Mouse (Mus musculus) myocyte (in vitro differentiated cells): ENCODE results near the gene Rnf220. TPM values are rescaled to one million over a fixed set of nuclear protein-coding genes. Genes with fewer than 3 reads are reported as not detected.

Source experiments
- H3K27me3 ChIP-seq: one replicate; pipeline ENCODE4 v1.6.1; 2011; ENCODE audit not compliant: control insufficient read depth, insufficient read depth, insufficient read length
- H3K36me3 ChIP-seq: one replicate; pipeline ENCODE4 v1.6.1; 2011; ENCODE audit not compliant: control insufficient read depth, insufficient read depth
- H3K4me2 ChIP-seq: one replicate; pipeline ENCODE4 v1.6.1; 2011; ENCODE audit warnings: low read depth, control low read depth
- H3K4me3 ChIP-seq: one replicate; pipeline ENCODE4 v1.5.1; 2011; ENCODE audit warnings: mild to moderate bottlenecking, control low read depth, moderate library complexity
- H3K79me2 ChIP-seq: one replicate; pipeline ENCODE4 v1.6.1; 2011; ENCODE audit not compliant: control insufficient read depth, insufficient read depth
- H3ac ChIP-seq: one replicate; pipeline ENCODE4 v1.6.1; 2011; ENCODE audit not compliant: control insufficient read depth, insufficient read length
- CEBPB ChIP-seq: IDR thresholded peaks from 2 replicates; pipeline ENCODE4 v1.6.1; 2011; ENCODE audit warnings: mild to moderate bottlenecking, moderate library complexity; ENCODE audit not compliant: poor library complexity, insufficient read depth, severe bottlenecking
- E2F4 ChIP-seq: IDR thresholded peaks from one replicate; pipeline ENCODE4 v1.6.1; 2011; ENCODE audit warnings: mild to moderate bottlenecking, control low read depth, moderate library complexity; ENCODE audit not compliant: insufficient read depth
- MAX ChIP-seq: IDR thresholded peaks from one replicate; pipeline ENCODE4 v1.6.1; 2011; ENCODE audit warnings: low read depth, mild to moderate bottlenecking, control low read depth
- MYOD1 ChIP-seq, 3 experiments: IDR thresholded peaks; one replicate each; pipeline ENCODE4 v1.6.1; 2011; ENCODE audit warnings: control low read depth in 2 of 3, low read depth in 2 of 3, mild to moderate bottlenecking in 2 of 3, moderate library complexity in 1 of 3; ENCODE audit not compliant: insufficient read length in 2 of 3, control insufficient read depth in 1 of 3
- MYOG ChIP-seq, 3 experiments: IDR thresholded peaks; one replicate each; pipeline ENCODE4 v1.6.1; 2011; ENCODE audit warnings: control low read depth in 2 of 3, low read depth in 2 of 3, mild to moderate bottlenecking in 2 of 3; ENCODE audit not compliant: insufficient read length in 2 of 3, control insufficient read depth in 1 of 3, insufficient read depth in 1 of 3
- POLR2A ChIP-seq: IDR thresholded peaks from one replicate; pipeline ENCODE4 v1.6.1; 2011; ENCODE audit warnings: low read depth, mild to moderate bottlenecking, control low read depth, moderate library complexity; ENCODE audit not compliant: insufficient read length
- POLR2AphosphoS2 ChIP-seq: IDR thresholded peaks from one replicate; pipeline ENCODE4 v1.6.1; 2011; ENCODE audit warnings: low read depth, control low read depth; ENCODE audit not compliant: insufficient read length
- REST ChIP-seq: IDR thresholded peaks from one replicate; pipeline ENCODE4 v1.6.1; 2011; ENCODE audit warnings: mild to moderate bottlenecking, control low read depth, moderate library complexity; ENCODE audit not compliant: insufficient read depth, insufficient read length
- SRF ChIP-seq: IDR thresholded peaks from one replicate; pipeline ENCODE4 v1.6.1; 2011; ENCODE audit warnings: low read depth; ENCODE audit not compliant: control insufficient read depth, insufficient read length
- TCF12 ChIP-seq: IDR thresholded peaks from one replicate; pipeline ENCODE4 v1.6.1; 2011; ENCODE audit warnings: mild to moderate bottlenecking, control low read depth; ENCODE audit not compliant: poor library complexity, insufficient read depth, severe bottlenecking
- TCF3 ChIP-seq: IDR thresholded peaks from one replicate; pipeline ENCODE4 v1.6.1; 2011; ENCODE audit warnings: low read depth, control low read depth; ENCODE audit not compliant: insufficient read length
- USF1 ChIP-seq: IDR thresholded peaks from one replicate; pipeline ENCODE4 v1.6.1; 2011; ENCODE audit warnings: low read depth, mild to moderate bottlenecking, control low read depth, moderate library complexity
- polyA plus RNA-seq: library from polyadenylated mRNA; unstranded; fragments of >200 nt; fragmentation: generic; extraction: Trizol; gene quantifications from one replicate; pipeline ENCODE4 v1.2.1, GENCODE M21; 2012; ENCODE audit warnings: missing spikeins

The Rnf220 gene
- polyA plus RNA-seq, 1 experiment: 60.4 TPM

DNA sequence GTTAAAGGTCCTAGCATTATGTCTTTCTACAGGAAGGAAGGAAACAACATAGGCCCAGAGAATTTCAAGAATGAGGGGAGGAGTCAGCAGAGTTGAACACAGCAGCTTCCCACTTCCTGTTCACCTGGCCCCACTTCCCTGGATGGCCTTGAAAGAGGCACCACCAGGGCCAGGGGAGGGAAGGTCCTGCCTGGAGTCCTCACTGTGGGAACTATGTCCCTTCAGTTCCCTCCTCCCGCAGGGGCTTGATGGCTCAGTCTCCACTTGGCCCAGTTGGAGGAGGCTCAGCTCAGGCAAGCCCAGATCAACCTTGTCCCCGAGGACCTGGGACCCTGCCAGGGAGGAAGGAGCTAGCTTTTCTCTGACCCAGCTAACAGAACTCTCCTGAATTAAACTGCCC is 140.6 kb downstream of the Rnf220 start:
- Histone ChIP-seq H3K79me2 (no peaks in the 10 kb centered on the region), H3K4me3 (no peak overlapping the region), H3ac (no peak overlapping the region), H3K4me2 (no peak overlapping the region), H3K36me3 (no peaks in the 10 kb centered on the region), H3K27me3 (peaks cover 30% of the 10 kb centered on the region)
- TF ChIP-seq REST: no peak
- TF ChIP-seq USF1: no peak
- no peak for TF ChIP-seq TCF12
- no peak for TF ChIP-seq MYOG (IDR thresholded peaks at IDR 0.05; ENCODE audit: control insufficient read depth in 1 of 3, insufficient read depth in 1 of 3, insufficient read length in 2 of 3, low read depth in 2 of 3)
- TF ChIP-seq MYOD1 (IDR thresholded peaks at IDR 0.05; ENCODE audit: control insufficient read depth in 1 of 3, insufficient read length in 2 of 3, low read depth in 2 of 3): no peak
- TF ChIP-seq TCF3: no peak
- TF ChIP-seq CEBPB: no peak

DNA sequence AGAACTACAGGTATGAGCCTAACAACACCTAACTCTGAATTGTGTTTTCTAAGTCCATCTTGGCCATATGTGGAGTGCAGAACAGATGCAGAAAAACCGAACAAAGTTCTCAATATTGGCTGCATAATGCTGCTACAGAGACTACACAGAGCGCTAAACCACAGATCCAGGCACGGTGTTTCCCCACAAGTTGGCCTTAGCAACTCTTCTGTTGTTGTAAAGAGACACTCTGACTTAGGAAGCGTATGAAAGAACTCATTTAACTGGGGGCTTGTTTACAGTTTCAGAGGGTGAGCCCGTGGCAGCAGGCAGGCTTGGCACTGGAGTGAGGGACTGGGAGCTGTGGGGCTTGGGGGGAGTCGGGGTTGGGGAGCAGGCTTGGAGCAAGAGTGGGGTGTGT is 142.2 kb downstream of the Rnf220 start:
- Histone ChIP-seq H3K79me2 (no peaks in the 10 kb centered on the region), H3K36me3 (no peaks in the 10 kb centered on the region), H3K4me2 (no peak overlapping the region), H3K4me3 (no peak overlapping the region), H3K27me3 (peaks cover 17% of the 10 kb centered on the region), H3ac (no peak overlapping the region)
- no peak for TF ChIP-seq TCF12
- no peak for TF ChIP-seq MYOG (IDR thresholded peaks at IDR 0.05; ENCODE audit: control insufficient read depth in 1 of 3, insufficient read depth in 1 of 3, insufficient read length in 2 of 3, low read depth in 2 of 3)
- no peak for TF ChIP-seq SRF
- TF ChIP-seq MAX: no peak
- no peak for TF ChIP-seq MYOD1 (IDR thresholded peaks at IDR 0.05; ENCODE audit: control insufficient read depth in 1 of 3, insufficient read length in 2 of 3, low read depth in 2 of 3)
- TF ChIP-seq POLR2A: no peak
- TF ChIP-seq REST: no peak
- no peak for TF ChIP-seq E2F4
- TF ChIP-seq CEBPB: no peak
- TF ChIP-seq POLR2AphosphoS2: no peak
- no peak for TF ChIP-seq USF1
- TF ChIP-seq TCF3: no peak

DNA sequence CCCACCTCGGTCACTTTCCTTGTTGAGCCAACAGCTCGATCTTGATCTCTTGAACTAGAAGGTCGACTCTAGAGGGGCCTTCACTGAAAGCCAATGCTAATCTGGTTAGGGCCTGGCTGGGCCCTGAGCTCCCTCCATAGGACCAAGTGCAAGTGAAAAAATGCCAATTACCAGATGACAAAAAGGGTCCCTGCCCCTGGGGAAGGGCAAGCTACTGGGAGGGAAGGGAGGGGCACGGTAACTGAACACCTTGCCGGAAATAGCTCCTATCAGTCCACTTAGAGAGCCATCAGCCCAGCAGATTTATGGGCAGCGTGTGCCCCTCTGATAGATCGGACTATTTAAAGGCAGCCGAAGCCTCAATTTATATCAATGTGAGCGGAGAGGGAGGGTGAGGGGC is 143.9 kb downstream of the Rnf220 start:
- Histone ChIP-seq H3ac (no peak overlapping the region), H3K4me2 (no peak overlapping the region), H3K79me2 (no peaks in the 10 kb centered on the region), H3K27me3 (peaks cover 21% of the 10 kb centered on the region), H3K36me3 (no peaks in the 10 kb centered on the region), H3K4me3 (no peak overlapping the region)
- TF ChIP-seq POLR2A (no peak), MYOD1 (IDR thresholded peaks at IDR 0.05; ENCODE audit: control insufficient read depth in 1 of 3, insufficient read length in 2 of 3, low read depth in 2 of 3) (no peak), E2F4 (no peak), REST (no peak), TCF12 (no peak), POLR2AphosphoS2 (no peak), SRF (no peak), TCF3 (no peak)

DNA sequence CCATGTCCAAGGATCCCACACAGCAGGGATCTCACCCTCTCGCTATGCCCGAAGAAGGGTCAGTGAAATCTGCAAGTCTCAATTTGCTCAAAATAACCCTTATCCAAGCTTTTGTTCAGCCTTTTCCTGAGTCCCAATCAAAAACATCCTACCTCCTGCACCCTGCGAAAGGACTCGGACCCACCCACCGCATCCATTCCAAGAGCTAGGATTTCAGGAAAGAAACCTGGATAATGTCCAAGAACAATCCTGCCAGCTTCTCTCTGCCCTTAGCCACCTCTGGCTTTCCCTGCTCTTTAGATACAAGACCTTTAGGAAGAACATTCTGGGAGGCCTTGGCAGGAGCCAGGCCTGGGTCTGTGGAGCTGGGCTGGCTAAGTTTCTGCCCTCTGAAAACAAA is 144.8 kb downstream of the Rnf220 start:
- TF ChIP-seq POLR2A (no peak), CEBPB (no peak)
- H3ac ChIP-seq: no peak overlapping the region
- no peaks in the 10 kb centered on the region for H3K79me2 ChIP-seq
- no peak overlapping the region for H3K4me3 ChIP-seq
- no peaks in the 10 kb centered on the region for H3K36me3 ChIP-seq
- H3K4me2 ChIP-seq: no peak overlapping the region
- H3K27me3 ChIP-seq: peaks cover 16% of the 10 kb centered on the region

DNA sequence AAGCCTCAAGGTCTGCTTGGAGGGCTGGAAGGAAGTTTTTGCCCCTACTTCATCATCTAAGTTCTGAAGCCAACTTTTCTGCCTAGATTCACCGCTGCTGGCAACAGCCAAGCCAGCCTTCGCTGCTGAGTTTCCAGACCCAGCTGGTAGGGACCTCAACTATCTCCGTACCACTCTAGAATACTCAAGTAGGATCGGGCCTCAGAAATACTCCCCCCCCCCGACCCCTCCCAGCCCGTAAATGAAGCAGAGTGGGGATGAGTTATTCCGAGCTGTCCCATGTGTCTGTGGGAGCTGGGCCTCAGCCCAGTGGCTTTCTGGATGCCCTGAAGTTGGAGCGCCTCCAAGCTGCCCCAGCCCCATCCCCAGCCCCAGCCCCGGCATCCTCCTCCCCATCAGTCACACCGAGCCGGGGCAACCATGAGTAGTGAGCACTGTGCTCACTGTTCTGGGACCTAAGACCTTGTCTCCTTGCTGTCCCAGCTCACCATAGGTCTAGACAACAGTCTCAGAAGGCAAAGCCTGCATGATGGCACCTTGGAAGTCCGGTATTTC is 146.6 kb downstream of the Rnf220 start:
- peaks cover 6% of the 10 kb centered on the region for H3K27me3 ChIP-seq
- H3ac ChIP-seq: no peak overlapping the region
- TF ChIP-seq MYOD1 (IDR thresholded peaks at IDR 0.05; ENCODE audit: control insufficient read depth in 1 of 3, insufficient read length in 2 of 3, low read depth in 2 of 3) (no peak), CEBPB (no peak), POLR2A (no peak), POLR2AphosphoS2 (no peak), E2F4 (no peak), TCF12 (no peak), MYOG (IDR thresholded peaks at IDR 0.05; ENCODE audit: control insufficient read depth in 1 of 3, insufficient read depth in 1 of 3, insufficient read length in 2 of 3, low read depth in 2 of 3) (no peak), MAX (no peak), USF1 (no peak), SRF (no peak), TCF3 (no peak), REST (no peak)
- no peaks in the 10 kb centered on the region for H3K36me3 ChIP-seq
- no peaks in the 10 kb centered on the region for H3K79me2 ChIP-seq
- no peak overlapping the region for H3K4me2 ChIP-seq
- no peak overlapping the region for H3K4me3 ChIP-seq
